Mouse (Mus musculus) urinary bladder, postnatal 36 days (tissue): ENCODE data around the gene Gpd1.
"Not testable (repeated sequence)": the region's sequence is repeated elsewhere in the genome, so short reads cannot be mapped to it uniquely, and the experiment has no call there.

ENCODE experiments used
- DNase-seq, 2 experiments: peaks; one replicate each; pipeline ENCODE4 v3.0.0; 2022; ENCODE audit warnings: low spot score in 2 of 2, mixed read lengths in 1 of 2

Gpd1 gene

GRCm38 (mm10) chr15:99721921-99722743, 4.8 kb downstream of the Gpd1 start:
- DNase-seq, result no peak

- no peak for DNase-seq
Measured at GRCm38 (mm10) chr15:99723120-99723514, 5.8 kb downstream of the Gpd1 start.

- peak; percentile 20 to 52 for DNase-seq
Measured at GRCm38 (mm10) chr15:99723515-99724291, 6.4 kb downstream of the Gpd1 start.

- DNase-seq, result peak; percentile 35 to 63
Measured at GRCm38 (mm10) chr15:99724292-99725021, 7.1 kb downstream of the Gpd1 start.

- DNase-seq, result peak; percentile 91 to 93
Measured at GRCm38 (mm10) chr15:99725341-99726155, 8.2 kb downstream of the Gpd1 start, which contains the start of gene Cox14. Gene Cox14, plus strand, starts transcription at chr15:99725618.

GRCm38 (mm10) chr15:99726549-99726948, 9.2 kb downstream of the Gpd1 start:
- no peak for DNase-seq

GRCm38 (mm10) chr15:99727039-99727438, 9.7 kb downstream of the Gpd1 start:
- DNase-seq, result not testable (repeated sequence)

GRCm38 (mm10) chr15:99727525-99727924, 10.2 kb downstream of the Gpd1 start:
- DNase-seq, result no peak

- DNase-seq, result no peak
Measured at GRCm38 (mm10) chr15:99728211-99728610, 10.9 kb downstream of the Gpd1 start.

GRCm38 (mm10) chr15:99729056-99729783, 11.9 kb downstream of the Gpd1 start:
- no peak for DNase-seq

GRCm38 (mm10) chr15:99731167-99731566, 13.9 kb downstream of the Gpd1 start:
- DNase-seq, result no peak

- no peak for DNase-seq
Measured at GRCm38 (mm10) chr15:99731678-99732077, 14.4 kb downstream of the Gpd1 start.

- DNase-seq, result no peak
Measured at GRCm38 (mm10) chr15:99733186-99733585, 15.9 kb downstream of the Gpd1 start.

GRCm38 (mm10) chr15:99735631-99736030, 18.3 kb downstream of the Gpd1 start:
- peak; percentile 100 for DNase-seq

- no peak for DNase-seq
Measured at GRCm38 (mm10) chr15:99736675-99737074, 19.4 kb downstream of the Gpd1 start.

GRCm38 (mm10) chr15:99740229-99740628, 22.9 kb downstream of the Gpd1 start:
- no peak for DNase-seq

- DNase-seq, result no peak
Measured at GRCm38 (mm10) chr15:99754204-99754603, 36.9 kb downstream of the Gpd1 start.

GRCm38 (mm10) chr15:99767467-99767866, 50.2 kb downstream of the Gpd1 start:
- DNase-seq, result no peak

- DNase-seq, result no peak
Measured at GRCm38 (mm10) chr15:99768761-99769160, 51.4 kb downstream of the Gpd1 start.

GRCm38 (mm10) chr15:99771004-99771500, 53.7 kb downstream of the Gpd1 start:
- DNase-seq, result no peak
